Mouse (Mus musculus) small intestine, adult 2 months (tissue): Measurements from ENCODE around the gene Wdr45b.

Experiments used
- CTCF ChIP-seq: fragments of 200-500 bp; IDR thresholded peaks from 2 replicates; pipeline ENCODE4 v1.5.1; 2012; ENCODE audit warnings: low read depth, mild to moderate bottlenecking, control low read depth, inconsistent platforms, low read length, moderate library complexity, mixed read lengths; ENCODE audit not compliant: insufficient replicate concordance, insufficient read length; ENCODE audit errors: extremely low read depth
- POLR2A ChIP-seq: fragments of 200-500 bp; IDR thresholded peaks from 2 replicates; pipeline ENCODE4 v1.6.1; 2012; ENCODE audit warnings: low read depth, mild to moderate bottlenecking, control low read depth, inconsistent platforms, low read length, moderate library complexity

- TF ChIP-seq POLR2A (no peak), CTCF (no peak)
These were observed 25.6 kb downstream of the Wdr45b start for GRCm38 (mm10) chr11:121328619-121329018.
